Mouse (Mus musculus): ENCODE results near the gene Clstn1. TPM values are rescaled to one million over a fixed set of nuclear protein-coding genes. Genes with fewer than 3 reads are reported as not detected.

The Clstn1 gene
- 10 to 100 TPM; 17.1 to 25.6 (median 24.8) TPM for total RNA-seq (2022)

GRCm38 (mm10) chr4:149586044-149586782, at the start of gene Clstn1:
Gene Clstn1, plus strand, starts transcription at chr4:149586468.
- DNase-seq (ENCODE audit: low spot score in 2 of 2): peak; percentile 26 to 39

- peak in 1 of 2 experiments; percentile 43 for DNase-seq (ENCODE audit: low spot score in 2 of 2)
Observed at GRCm38 (mm10) chr4:149539441-149539840, 46.8 kb upstream of the Clstn1 start.

- DNase-seq (ENCODE audit: low spot score in 2 of 2): no peak
Observed at GRCm38 (mm10) chr4:149541935-149542334, 44.3 kb upstream of the Clstn1 start.

GRCm38 (mm10) chr4:149542431-149542830, 43.8 kb upstream of the Clstn1 start:
- no peak for DNase-seq (ENCODE audit: low spot score in 2 of 2)

GRCm38 (mm10) chr4:149542927-149543553, 43.2 kb upstream of the Clstn1 start:
- DNase-seq (ENCODE audit: low spot score in 2 of 2): peak; percentile 80 to 81

- DNase-seq (ENCODE audit: low spot score in 2 of 2): peak; percentile 54 to 67
Observed at GRCm38 (mm10) chr4:149544892-149545291, 41.4 kb upstream of the Clstn1 start.

GRCm38 (mm10) chr4:149546797-149547444, 39.3 kb upstream of the Clstn1 start:
- no peak for DNase-seq (ENCODE audit: low spot score in 2 of 2)

- no peak for DNase-seq (ENCODE audit: low spot score in 2 of 2)
Observed at GRCm38 (mm10) chr4:149547523-149547922, 38.7 kb upstream of the Clstn1 start.

- DNase-seq (ENCODE audit: low spot score in 2 of 2): peak; percentile 69 to 70
Observed at GRCm38 (mm10) chr4:149549221-149549925, 36.9 kb upstream of the Clstn1 start.

- DNase-seq (ENCODE audit: low spot score in 2 of 2): no peak
Observed at GRCm38 (mm10) chr4:149550866-149551265, 35.4 kb upstream of the Clstn1 start.

- DNase-seq (ENCODE audit: low spot score in 2 of 2): no peak
Observed at GRCm38 (mm10) chr4:149551696-149552095, 34.6 kb upstream of the Clstn1 start.

GRCm38 (mm10) chr4:149553834-149554233, 32.4 kb upstream of the Clstn1 start:
- no peak for DNase-seq (ENCODE audit: low spot score in 2 of 2)

GRCm38 (mm10) chr4:149556111-149556510, 30.2 kb upstream of the Clstn1 start:
- DNase-seq (ENCODE audit: low spot score in 2 of 2): no peak

- DNase-seq (ENCODE audit: low spot score in 2 of 2): no peak
Observed at GRCm38 (mm10) chr4:149557905-149558304, 28.4 kb upstream of the Clstn1 start.

GRCm38 (mm10) chr4:149558389-149558788, 27.9 kb upstream of the Clstn1 start:
- DNase-seq (ENCODE audit: low spot score in 2 of 2): no peak

- no peak for DNase-seq (ENCODE audit: low spot score in 2 of 2)
Observed at GRCm38 (mm10) chr4:149561392-149561791, 24.9 kb upstream of the Clstn1 start.

- peak; percentile 29 to 42 for DNase-seq (ENCODE audit: low spot score in 2 of 2)
Observed at GRCm38 (mm10) chr4:149561986-149562904, 24.0 kb upstream of the Clstn1 start.

- no peak for DNase-seq (ENCODE audit: low spot score in 2 of 2)
Observed at GRCm38 (mm10) chr4:149562905-149563347, 23.3 kb upstream of the Clstn1 start.

- DNase-seq (ENCODE audit: low spot score in 2 of 2): no peak
Observed at GRCm38 (mm10) chr4:149563941-149564361, 22.3 kb upstream of the Clstn1 start.
